Mouse (Mus musculus): ENCODE data around the gene Fhit.

- no peak for TF ChIP-seq CTCF (IDR thresholded peaks at IDR 0.05; ENCODE audit: extremely low read depth, insufficient read length, insufficient replicate concordance, low read depth, low read length)
- no peak for TF ChIP-seq POLR2A (IDR thresholded peaks at IDR 0.05; ENCODE audit: low read depth, low read length)
Observed at GRCm38 (mm10) chr14:9643700-9644099, 1518.1 kb downstream of the Fhit start.

All from small intestine, adult 2 months (tissue).